Mouse (Mus musculus) cerebellum, postnatal 36 days (tissue): ENCODE measurements around the gene Lamc1.
"Not testable (repeated sequence)": the region's sequence is repeated elsewhere in the genome, so short reads cannot be mapped to it uniquely, and the experiment has no call there.

Experiments used
- DNase-seq, 2 experiments: peaks; one replicate each; pipeline ENCODE4 v3.0.0; 2021 to 2022; ENCODE audit warnings: mixed read lengths in 2 of 2

Lamc1 gene

GRCm38 (mm10) chr1:153332444-153333295 lies at the start of gene Lamc1:
TSS of gene Lamc1 (minus strand) at chr1:153332786.
- DNase-seq: peak; percentile 61 to 78

GRCm38 (mm10) chr1:153380746-153381282 lies 48.2 kb upstream of the Lamc1 start:
- DNase-seq: no peak

GRCm38 (mm10) chr1:153379832-153380231 lies 47.2 kb upstream of the Lamc1 start:
- DNase-seq: no peak

GRCm38 (mm10) chr1:153378587-153378986 lies 46.0 kb upstream of the Lamc1 start:
- no peak for DNase-seq

GRCm38 (mm10) chr1:153376446-153376845 lies 43.9 kb upstream of the Lamc1 start:
- no peak for DNase-seq

- no peak for DNase-seq
Measured at GRCm38 (mm10) chr1:153374136-153374535, 41.5 kb upstream of the Lamc1 start.

GRCm38 (mm10) chr1:153371846-153372245 lies 39.3 kb upstream of the Lamc1 start:
- DNase-seq: no peak

GRCm38 (mm10) chr1:153369011-153369410 lies 36.4 kb upstream of the Lamc1 start:
- no peak for DNase-seq

GRCm38 (mm10) chr1:153367048-153367447 lies 34.5 kb upstream of the Lamc1 start:
- no peak for DNase-seq

- no peak for DNase-seq
Measured at GRCm38 (mm10) chr1:153361926-153362325, 29.3 kb upstream of the Lamc1 start.

- DNase-seq: no peak
Measured at GRCm38 (mm10) chr1:153360556-153360955, 28.0 kb upstream of the Lamc1 start.

GRCm38 (mm10) chr1:153357218-153357617 lies 24.6 kb upstream of the Lamc1 start:
- no peak for DNase-seq

GRCm38 (mm10) chr1:153354466-153354865 lies 21.9 kb upstream of the Lamc1 start:
- DNase-seq: no peak

- no peak for DNase-seq
Measured at GRCm38 (mm10) chr1:153353736-153354430, 21.3 kb upstream of the Lamc1 start.

GRCm38 (mm10) chr1:153351034-153351433 lies 18.4 kb upstream of the Lamc1 start:
- DNase-seq: no peak

GRCm38 (mm10) chr1:153347726-153348125 lies 15.1 kb upstream of the Lamc1 start:
- no peak for DNase-seq

GRCm38 (mm10) chr1:153347040-153347439 lies 14.5 kb upstream of the Lamc1 start:
- DNase-seq: no peak

- peak; percentile 27 to 44 for DNase-seq
Measured at GRCm38 (mm10) chr1:153345699-153346291, 13.2 kb upstream of the Lamc1 start.

- DNase-seq: no peak
Measured at GRCm38 (mm10) chr1:153345002-153345401, 12.4 kb upstream of the Lamc1 start.

GRCm38 (mm10) chr1:153335451-153335850 lies 2.9 kb upstream of the Lamc1 start:
- not testable (repeated sequence) for DNase-seq

- DNase-seq: peak; percentile 24 to 46
Measured at GRCm38 (mm10) chr1:153333296-153334121, 923 bp upstream of the Lamc1 start.

- DNase-seq: peak; percentile 66
Measured at GRCm38 (mm10) chr1:153331796-153332443, 666 bp downstream of the Lamc1 start.
